Mouse (Mus musculus): ENCODE measurements at regions not wholly inside any gene's neighbourhood (a gene's known extent, or its start where the extent isn't known, plus 50 kb on each side); places are given as distances from the start of the nearest gene placed in this dataset.

- WGBS: 82% methylated on average over 6 of the region's 6 CpGs
- DNase-seq (ENCODE audit: low read depth, low spot score): no peak
Measured at GRCm38 (mm10) chr1:47103321-47103988, 210.8 kb upstream of the Slc39a10 start.

- 79% methylated on average over 7 of the region's 7 CpGs for WGBS
- no peak for DNase-seq (ENCODE audit: low read depth, low spot score)
Measured at GRCm38 (mm10) chr1:47097084-47097996, 204.7 kb upstream of the Slc39a10 start.

- 64% methylated on average over 3 of the region's 3 CpGs for WGBS
- DNase-seq (ENCODE audit: low read depth, low spot score): no peak
Measured at GRCm38 (mm10) chr1:47094498-47094897, 201.8 kb upstream of the Slc39a10 start.

GRCm38 (mm10) chr1:47093289-47093947, 200.8 kb upstream of the Slc39a10 start:
- 72% methylated on average over 6 of the region's 6 CpGs for WGBS
- no peak for DNase-seq (ENCODE audit: low read depth, low spot score)

- no peak for DNase-seq (ENCODE audit: low read depth, low spot score)
- WGBS: 88% methylated on average over 7 of the region's 7 CpGs
Measured at GRCm38 (mm10) chr1:47076423-47076822, 183.8 kb upstream of the Slc39a10 start.

- no peak for DNase-seq (ENCODE audit: low read depth, low spot score)
- WGBS: 58% methylated on average over 1 of the region's 1 CpGs
Measured at GRCm38 (mm10) chr1:47058149-47058548, 165.5 kb upstream of the Slc39a10 start.

- DNase-seq (ENCODE audit: low read depth, low spot score): no peak
- WGBS: 15% methylated on average over 3 of the region's 3 CpGs
Measured at GRCm38 (mm10) chr1:47057344-47057743, 164.7 kb upstream of the Slc39a10 start.

GRCm38 (mm10) chr1:47051109-47051508, 158.5 kb upstream of the Slc39a10 start:
- no peak for DNase-seq (ENCODE audit: low read depth, low spot score)

- DNase-seq (ENCODE audit: low read depth, low spot score): no peak
- WGBS: 78% methylated on average over 1 of the region's 1 CpGs
Measured at GRCm38 (mm10) chr1:47050492-47050891, 157.8 kb upstream of the Slc39a10 start.

GRCm38 (mm10) chr1:47037576-47037975, 144.9 kb upstream of the Slc39a10 start:
- 81% methylated on average over 2 of the region's 2 CpGs for WGBS
- DNase-seq (ENCODE audit: low read depth, low spot score): no peak

- no peak for DNase-seq (ENCODE audit: low read depth, low spot score)
- 18% methylated on average over 1 of the region's 1 CpGs for WGBS
Measured at GRCm38 (mm10) chr1:47019356-47019755, 126.7 kb upstream of the Slc39a10 start.

GRCm38 (mm10) chr1:47014526-47014925, 121.9 kb upstream of the Slc39a10 start:
- 61% methylated on average over 1 of the region's 1 CpGs for WGBS

GRCm38 (mm10) chr1:47003746-47004145, 111.1 kb upstream of the Slc39a10 start:
- no peak for DNase-seq (ENCODE audit: low read depth, low spot score)
- 69% methylated on average over 5 of the region's 5 CpGs for WGBS

More at GRCm38 (mm10) chr1:47014526-47014925, 121.9 kb upstream of the Slc39a10 start:
- DNase-seq (ENCODE audit: low read depth, low spot score): no peak

- WGBS: 47% methylated on average over 3 of the region's 3 CpGs
- DNase-seq (ENCODE audit: low read depth, low spot score): no peak
Measured at GRCm38 (mm10) chr1:46999337-46999736, 106.7 kb upstream of the Slc39a10 start.

GRCm38 (mm10) chr1:46985978-46986377, 93.3 kb upstream of the Slc39a10 start:
- DNase-seq (ENCODE audit: low read depth, low spot score): no peak
- WGBS: 68% methylated on average over 1 of the region's 1 CpGs

- WGBS: 98% methylated on average over 1 of the region's 1 CpGs
- DNase-seq (ENCODE audit: low read depth, low spot score): no peak
Measured at GRCm38 (mm10) chr1:46983093-46983492, 90.4 kb upstream of the Slc39a10 start.

- DNase-seq (ENCODE audit: low read depth, low spot score): peak; percentile 13
- 12% methylated on average over 3 of the region's 3 CpGs for WGBS
Measured at GRCm38 (mm10) chr1:46970470-46970869, 77.8 kb upstream of the Slc39a10 start.

- no peak for DNase-seq (ENCODE audit: low read depth, low spot score)
- 71% methylated on average over 3 of the region's 3 CpGs for WGBS
Measured at GRCm38 (mm10) chr1:46968361-46968760, 75.7 kb upstream of the Slc39a10 start.

GRCm38 (mm10) chr1:46966917-46967266, 74.2 kb upstream of the Slc39a10 start:
- 82% methylated on average over 3 of the region's 3 CpGs for WGBS
- no peak for DNase-seq (ENCODE audit: low read depth, low spot score)

Measured in large intestine, adult 2 months (tissue).